Mouse (Mus musculus): Measurements from ENCODE around the gene Agap1.

The Agap1 gene

DNA sequence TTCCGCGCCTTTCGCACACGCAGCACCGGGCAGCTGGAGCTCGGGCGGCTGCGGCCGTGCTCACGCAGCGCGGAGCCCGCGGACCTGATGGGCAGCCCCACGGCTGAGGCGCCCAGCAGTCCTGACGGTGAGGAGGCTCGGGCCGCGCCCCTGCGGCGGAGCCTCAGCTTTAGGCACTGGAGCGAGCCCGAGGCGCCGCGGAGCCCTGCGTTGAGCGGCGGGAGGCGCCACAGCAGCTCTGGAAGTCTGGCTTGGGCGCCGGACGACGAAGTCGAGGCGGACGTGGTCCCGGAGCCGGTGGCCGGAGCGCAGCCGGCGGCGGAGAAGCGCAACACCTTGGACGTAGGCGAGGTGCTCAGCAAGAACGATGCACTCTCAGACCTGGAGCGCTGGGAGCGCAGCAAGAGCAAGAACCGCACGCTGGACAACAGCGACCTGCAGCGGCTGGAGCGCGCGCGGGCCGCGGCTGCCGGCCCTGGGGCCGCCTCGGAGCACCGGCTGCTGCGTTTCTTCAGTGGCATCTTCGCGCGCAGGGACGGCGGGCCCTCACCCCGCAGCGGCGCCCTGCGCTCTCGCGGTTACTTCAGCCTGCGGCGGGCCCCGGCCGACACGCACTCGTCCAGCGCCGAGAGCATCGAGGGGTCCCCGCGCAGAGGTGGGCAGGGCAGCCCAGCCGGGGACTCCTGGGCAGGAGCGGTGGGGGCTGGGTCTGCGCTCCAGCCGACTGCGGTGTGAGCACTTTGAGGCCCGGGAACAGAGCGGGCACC lies 126.6 kb downstream of the Agap1 start:
- DNase-seq: peak; percentile 68

DNA sequence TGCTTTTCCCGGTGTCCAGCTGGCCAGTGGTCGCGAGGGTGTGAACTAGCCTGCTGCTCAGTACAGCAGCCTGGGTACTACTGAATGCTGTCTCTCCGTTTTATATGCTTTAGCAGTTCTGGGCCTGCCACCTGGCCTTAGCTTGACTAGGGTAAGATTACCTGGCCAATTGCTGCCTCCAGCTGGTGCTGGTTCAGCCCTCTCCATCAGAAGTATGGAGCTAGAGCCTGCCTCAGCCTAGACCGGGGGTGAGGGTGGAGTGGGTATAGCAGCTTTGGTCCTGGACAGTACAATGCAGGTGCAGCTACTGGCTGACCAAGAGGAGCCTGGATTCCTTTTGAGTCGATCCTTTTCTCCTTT lies 127.1 kb downstream of the Agap1 start:
- no peak for DNase-seq

DNA sequence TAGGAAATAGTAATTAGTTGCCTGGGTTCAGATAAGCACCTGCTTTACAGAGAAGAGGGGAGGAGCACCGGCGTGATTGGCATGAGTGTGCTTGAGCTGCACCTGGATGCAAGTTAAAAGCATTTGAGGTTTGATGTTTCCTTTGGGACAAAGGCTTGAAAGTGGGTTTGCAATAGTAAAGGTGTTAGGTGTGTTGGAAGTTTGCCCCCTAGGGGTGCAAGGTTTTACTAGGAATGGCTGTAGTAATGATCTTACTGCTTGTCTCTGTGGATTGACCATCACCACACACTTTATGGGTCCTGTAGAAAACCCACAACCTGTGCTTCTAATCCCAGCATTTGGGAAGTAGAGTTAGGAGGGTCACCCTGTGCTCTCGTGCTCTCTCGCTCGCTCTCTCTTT lies 128.8 kb downstream of the Agap1 start:
- no peak for DNase-seq

DNA sequence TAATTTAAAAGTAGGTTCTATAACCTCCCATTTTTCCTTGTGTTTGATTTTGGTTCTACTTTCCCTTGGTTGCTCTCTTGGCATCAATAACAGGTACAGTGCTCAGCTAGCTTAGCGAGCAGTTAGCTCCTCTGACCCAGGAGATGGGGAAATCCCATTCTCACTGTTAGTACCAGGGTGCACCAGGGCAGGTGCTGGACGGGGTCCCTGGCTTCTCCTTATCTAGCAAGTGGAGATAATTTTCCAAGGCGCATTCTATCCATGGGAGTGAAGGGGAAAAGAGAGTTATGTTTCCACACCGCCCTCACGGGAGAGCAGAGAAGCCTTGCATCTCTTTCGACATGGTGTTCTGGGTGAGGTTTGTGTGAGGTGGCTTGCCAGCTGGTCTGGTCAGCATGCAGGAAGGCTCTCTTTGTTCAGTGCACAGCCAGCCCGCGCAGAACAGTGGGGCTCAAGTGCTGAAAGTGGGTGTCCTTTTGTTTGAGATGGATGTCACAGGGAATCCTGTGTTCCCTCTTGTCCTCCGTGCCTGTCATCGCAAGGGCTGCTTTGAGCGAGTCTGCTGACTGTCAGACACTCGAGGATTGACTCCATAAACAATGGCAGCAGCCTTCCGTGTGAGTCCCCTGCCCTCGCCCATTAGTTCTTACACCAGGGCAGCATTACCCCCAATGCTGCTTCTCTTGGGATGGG lies 132.5 kb downstream of the Agap1 start:
- DNase-seq: no peak

DNA sequence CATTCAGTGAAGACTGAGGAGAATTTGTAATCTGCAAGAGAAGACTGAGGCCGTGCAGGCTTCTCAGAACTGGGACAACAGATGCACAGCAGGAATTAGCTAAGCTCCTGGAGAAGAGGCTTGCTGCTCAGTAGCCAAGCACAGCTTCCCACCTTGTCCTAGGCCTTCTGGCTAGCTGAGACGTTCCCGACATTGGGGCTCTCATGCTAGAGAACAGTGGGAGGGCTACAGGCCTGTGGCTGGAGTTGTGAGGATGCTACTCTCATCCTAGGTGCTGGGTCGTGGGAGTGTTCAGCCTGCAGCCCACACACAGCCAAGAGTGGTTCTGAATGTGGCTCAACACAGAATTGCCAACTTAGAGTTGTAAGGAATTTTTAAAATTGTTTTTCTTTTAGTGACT lies 133.5 kb downstream of the Agap1 start:
- DNase-seq: no peak

- DNase-seq: no peak
These were observed 136.4 kb downstream of the Agap1 start for GRCm38 (mm10) chr1:89590994-89591393.

GRCm38 (mm10) chr1:89593219-89593618 lies 138.6 kb downstream of the Agap1 start:
- DNase-seq: no peak

DNA sequence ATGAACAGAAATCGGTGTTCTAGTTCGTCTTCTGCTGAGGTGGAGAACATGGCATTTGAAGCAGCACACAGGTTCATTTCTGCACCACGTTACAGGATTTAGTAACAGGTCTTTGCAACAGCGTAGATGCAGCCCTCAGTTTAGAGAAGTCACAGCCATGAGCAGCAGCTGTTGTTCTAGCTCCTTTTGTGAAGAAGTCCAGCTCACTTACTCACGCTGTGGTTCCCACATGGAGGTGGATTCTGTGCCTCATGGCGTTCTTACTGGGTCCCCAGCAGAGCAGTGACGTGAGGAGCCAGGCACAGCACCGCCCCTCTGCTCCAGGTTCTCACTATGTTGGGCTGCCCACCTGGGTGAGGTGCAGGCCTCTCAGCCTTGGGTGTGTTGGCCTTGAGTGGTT lies 140.4 kb downstream of the Agap1 start:
- no peak for DNase-seq

- DNase-seq: no peak
These were observed 140.8 kb downstream of the Agap1 start for GRCm38 (mm10) chr1:89595421-89595820.

DNA sequence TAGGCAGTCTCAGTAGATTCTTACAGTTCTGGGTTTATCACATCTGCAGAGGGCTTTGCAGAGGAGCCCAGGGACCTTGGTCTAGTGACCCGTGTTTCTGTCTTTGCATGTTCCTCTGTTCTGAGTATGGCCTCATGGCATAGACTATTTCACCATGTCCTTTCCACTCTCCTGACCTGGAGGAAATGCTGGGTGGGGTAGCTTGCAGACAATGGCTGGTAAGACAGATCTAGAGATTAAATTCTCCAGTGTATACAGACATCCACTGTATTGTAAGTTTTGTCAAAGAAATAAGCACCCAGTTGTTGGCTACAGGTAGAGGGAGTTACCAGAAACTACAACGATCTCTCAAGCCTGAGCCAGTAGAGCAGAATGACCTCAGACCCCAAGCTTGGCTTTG lies 141.6 kb downstream of the Agap1 start:
- DNase-seq: no peak

GRCm38 (mm10) chr1:89598906-89599305 lies 144.3 kb downstream of the Agap1 start:
- DNase-seq: no peak

- no peak for DNase-seq
These were observed 145.6 kb downstream of the Agap1 start for GRCm38 (mm10) chr1:89599983-89600741.

- DNase-seq: no peak
These were observed 146.7 kb downstream of the Agap1 start for GRCm38 (mm10) chr1:89601349-89601748.

DNA sequence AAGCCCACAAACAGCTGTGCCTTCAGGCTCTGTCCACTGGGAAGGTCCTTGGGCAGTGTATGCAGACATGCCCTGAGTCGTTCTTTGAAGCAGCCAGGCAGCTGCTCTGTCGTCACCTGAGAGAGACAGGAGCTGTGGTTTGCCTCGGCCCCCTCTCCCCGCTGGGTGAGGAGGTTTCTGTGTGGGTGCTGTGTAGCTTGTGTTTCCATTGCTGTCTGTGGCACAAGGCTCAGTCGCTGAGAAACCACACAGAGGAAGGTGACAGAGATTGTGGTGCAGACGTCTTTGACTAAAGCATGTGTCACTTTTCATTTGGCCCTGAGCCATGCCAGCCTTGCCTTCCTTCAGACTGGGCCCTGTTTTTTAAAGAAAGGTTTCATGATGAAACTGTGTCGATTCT lies 148.3 kb downstream of the Agap1 start:
- no peak for DNase-seq

DNA sequence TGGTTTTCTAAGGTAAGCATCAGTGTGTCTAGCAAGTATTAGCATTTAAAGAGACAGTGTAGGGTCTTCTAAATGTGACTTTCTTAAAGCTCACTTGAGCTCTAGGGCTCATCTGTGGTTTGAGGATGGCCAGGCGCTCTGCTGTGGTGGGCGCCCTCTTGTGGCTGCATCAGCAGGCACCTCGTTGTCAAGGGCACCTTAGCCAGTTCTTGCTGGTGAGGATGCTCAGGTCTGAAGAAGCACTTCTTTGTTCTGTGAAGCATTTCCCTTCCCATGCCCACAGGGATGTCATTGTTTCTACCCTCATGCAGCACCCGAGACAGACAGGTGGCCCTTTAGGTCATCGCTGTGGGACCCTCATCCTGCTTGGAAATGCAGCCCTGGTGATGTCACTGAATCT lies 152.0 kb downstream of the Agap1 start:
- DNase-seq: peak; percentile 69

DNA sequence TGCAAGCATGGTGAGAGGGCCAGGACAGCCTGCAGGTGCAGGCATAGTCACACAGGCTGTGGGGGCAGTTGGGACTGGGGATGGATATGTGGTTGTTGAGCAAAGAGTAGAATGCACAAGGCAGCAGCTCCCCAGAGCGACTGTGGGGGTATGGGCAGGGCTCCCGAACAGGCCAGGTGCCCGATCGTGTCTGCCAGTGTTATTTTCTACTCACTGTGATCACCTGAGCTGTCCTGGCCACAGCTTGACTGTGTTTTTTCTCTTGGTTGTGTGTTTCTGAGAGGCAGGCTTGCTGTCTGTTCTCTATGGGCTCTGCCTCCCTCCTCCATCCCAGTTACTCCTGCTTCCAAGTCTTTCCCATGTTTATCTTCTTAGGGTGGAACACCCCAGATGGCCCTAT lies 154.2 kb downstream of the Agap1 start:
- no peak for DNase-seq

- DNase-seq: no peak
These were observed 155.4 kb downstream of the Agap1 start for GRCm38 (mm10) chr1:89609964-89610363.

GRCm38 (mm10) chr1:89611521-89611920 lies 156.9 kb downstream of the Agap1 start:
- DNase-seq: no peak

DNA sequence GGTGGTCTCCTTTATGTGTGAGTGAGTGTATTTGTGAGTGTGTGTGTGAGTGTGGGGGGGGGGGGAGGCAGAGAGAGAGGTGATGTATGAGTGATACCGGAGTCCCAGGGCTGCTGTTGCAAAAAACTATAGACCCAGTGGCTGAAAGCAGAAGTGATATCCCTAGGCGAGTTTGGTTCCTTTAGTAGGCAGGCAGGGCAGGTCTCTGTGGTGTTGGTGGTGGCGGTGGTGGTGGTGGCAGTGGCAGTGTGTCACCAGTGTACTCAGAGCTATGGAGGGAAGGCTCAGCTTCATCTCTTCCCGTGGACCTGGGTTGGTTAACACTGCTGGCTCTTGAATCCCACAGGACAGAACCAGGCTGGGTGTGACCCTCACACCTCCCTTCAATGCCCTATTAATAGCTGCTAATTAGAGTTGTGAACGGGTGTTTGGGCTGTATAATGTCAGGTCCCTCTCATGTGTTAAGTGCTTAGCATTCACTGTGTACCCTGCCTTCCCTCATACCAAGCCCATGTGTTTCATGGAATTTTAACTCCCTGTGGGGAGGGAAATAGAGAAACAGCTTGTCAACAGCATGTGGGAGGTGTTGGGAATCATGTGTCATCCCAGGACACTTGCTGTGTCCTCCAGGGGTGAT lies 158.7 kb downstream of the Agap1 start:
- DNase-seq: no peak

GRCm38 (mm10) chr1:89616556-89616955 lies 161.9 kb downstream of the Agap1 start:
- DNase-seq: no peak

DNA sequence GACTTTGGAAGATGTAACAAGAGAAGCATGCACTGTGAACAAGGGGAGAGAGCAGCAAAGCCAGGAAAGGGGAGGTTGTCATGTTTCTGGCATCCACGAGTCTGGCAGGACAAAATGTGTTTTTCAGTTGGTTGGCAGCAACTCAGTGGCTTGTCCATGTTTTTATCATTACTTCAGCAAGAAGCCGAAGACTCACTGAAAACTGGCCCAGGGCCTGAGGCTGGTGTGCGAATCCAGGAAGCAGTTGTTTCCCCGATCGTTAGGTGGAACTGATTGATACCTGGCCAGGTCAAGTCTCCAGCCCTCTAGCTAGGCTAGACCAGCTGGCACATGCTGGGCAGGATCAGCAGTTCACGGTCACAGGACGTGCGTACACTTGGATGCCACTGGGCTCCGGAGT lies 162.7 kb downstream of the Agap1 start:
- DNase-seq: no peak

DNA sequence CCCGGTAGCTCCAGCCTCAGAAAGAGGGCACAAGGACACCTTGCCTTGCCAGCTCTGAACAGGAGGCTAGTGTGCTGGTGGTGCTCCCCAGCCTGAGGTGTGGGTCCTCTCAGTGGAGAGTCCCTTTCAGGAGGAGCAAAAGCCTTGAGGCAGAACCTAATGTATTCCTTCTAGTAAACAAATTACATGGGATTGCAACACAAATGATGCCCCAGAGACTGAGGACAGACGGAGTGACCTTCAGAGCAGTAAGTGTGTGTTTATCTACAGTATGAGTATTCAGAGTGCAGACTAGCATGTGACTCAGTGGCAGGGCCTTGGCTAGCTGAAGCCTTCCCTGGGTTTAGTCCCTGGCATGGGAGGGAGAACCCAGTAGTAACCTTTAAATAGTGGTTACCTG lies 165.4 kb downstream of the Agap1 start:
- DNase-seq: no peak

DNA sequence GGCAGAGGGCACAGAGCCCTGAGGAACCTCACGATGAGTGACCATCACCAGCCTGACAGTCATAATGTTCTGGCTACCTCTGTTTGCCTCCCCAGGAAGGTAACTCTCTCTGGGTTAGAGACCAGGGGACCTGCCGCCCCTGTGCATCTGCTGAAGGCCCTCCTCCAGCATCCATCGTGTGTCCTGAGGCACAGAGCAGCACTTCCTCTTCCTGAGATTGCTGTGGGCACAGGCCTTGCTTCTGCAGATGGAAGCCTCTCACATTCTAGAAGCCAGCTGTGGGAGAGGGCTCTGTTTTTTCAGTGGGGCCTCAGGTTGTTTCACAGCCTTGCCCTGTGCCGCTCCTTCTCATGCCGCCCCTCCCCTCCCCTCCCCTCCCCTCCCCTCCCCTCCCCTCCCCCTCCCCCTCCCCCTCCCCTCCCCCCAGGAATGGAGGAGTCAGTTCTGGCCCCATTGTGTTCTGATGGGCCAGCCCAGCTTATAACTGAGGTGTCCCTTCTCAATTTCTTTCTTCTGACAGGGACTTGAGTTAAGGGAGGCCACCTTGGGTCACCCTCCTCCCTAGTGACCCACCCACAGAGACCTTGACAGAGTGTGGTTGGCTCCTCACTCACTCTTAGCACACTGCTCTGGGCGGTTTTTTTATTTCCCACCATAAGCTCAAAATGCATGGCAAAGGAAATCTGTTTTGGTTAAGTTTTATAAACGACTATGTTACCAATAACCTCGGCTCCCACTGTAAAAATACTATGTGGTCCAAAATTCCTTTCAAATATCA lies 166.6 kb downstream of the Agap1 start:
- DNase-seq: no peak
